Comparison of ENCODE assay signal across 8 mouse cellular contexts in genomic region chr1:195091699-195092219, GRCm38 (mm10). TPM values are rescaled to one million over a fixed set of nuclear protein-coding genes. Genes with fewer than 3 reads are reported as not detected.
DNase-seq lines count a peak whose midpoint lies in the region; ATAC-seq lines count a peak whose summit lies in the region.

No protein-coding gene starts in this region.

- peak overlapping the region; percentile 74 for H3K4me2 ChIP-seq in heart, embryonic 14.5 days (ENCODE audit: low read length)
- H3K4me2 ChIP-seq in hindbrain, embryonic 14.5 days (replicated peaks) = peak overlapping the region; percentile 53
- H3K4me2 ChIP-seq in midbrain, embryonic 11.5 days = peak overlapping the region; percentile 61

- H3K9me3 ChIP-seq in heart, embryonic 14.5 days (ENCODE audit: control insufficient read depth, low read length) = no peaks in the 10 kb centered on the region
- H3K9me3 ChIP-seq in hindbrain, embryonic 14.5 days (ENCODE audit: control insufficient read depth, low read length) = no peaks in the 10 kb centered on the region
- no peaks in the 10 kb centered on the region for H3K9me3 ChIP-seq in midbrain, embryonic 11.5 days (ENCODE audit: control insufficient read depth, low read length)

- intact Hi-C loops in left cerebral cortex, postnatal 4 days (cut with DNase I) = no loop called here

- H3K4me1 ChIP-seq in heart, embryonic 14.5 days (ENCODE audit: control insufficient read depth in 2 of 2, insufficient read depth in 2 of 2, low read length in 2 of 2) = no peaks in the 10 kb centered on the region
- H3K4me1 ChIP-seq in brown adipose tissue, adult 24 weeks (ENCODE audit: control insufficient read depth, insufficient read depth, insufficient read length, low read length) = no peaks in the 10 kb centered on the region; the same call in 1 of the 2 replicates
- 0 out of 2 replicates have a peak, but pooled peaks cover 7% of the 10 kb centered on the region for H3K4me1 ChIP-seq in hindbrain, embryonic 14.5 days (replicated peaks; ENCODE audit: control insufficient read depth, insufficient read depth, low read length)
- H3K4me1 ChIP-seq in midbrain, embryonic 11.5 days (ENCODE audit: control insufficient read depth, insufficient read depth, low read length) = peaks cover 7% of the 10 kb centered on the region

- H3K9ac ChIP-seq in heart, embryonic 14.5 days (ENCODE audit: low read length) = peak overlapping the region; percentile 75
- 0 out of 2 replicates have a peak overlapping the region, but pooled peaks have one; percentile 36 for H3K9ac ChIP-seq in hindbrain, embryonic 14.5 days
- peak overlapping the region; percentile 46 for H3K9ac ChIP-seq in midbrain, embryonic 11.5 days (ENCODE audit: low read length)

- ATAC-seq in heart, embryonic 14.5 days (ENCODE audit: insufficient number of reproducible peaks, insufficient read depth, low FRiP score, low read depth) = peak; percentile 57
- ATAC-seq in hindbrain, embryonic 14.5 days (ENCODE audit: low FRiP score) = peak; percentile 79
- ATAC-seq in midbrain, embryonic 11.5 days (ENCODE audit: low FRiP score) = peak; percentile 75

- WGBS in heart, embryonic 14.5 days = 13% methylated on average over 11 of the region's 11 CpGs
- WGBS in hindbrain, embryonic 14.5 days = 23% methylated on average over 11 of the region's 11 CpGs
- WGBS in midbrain, embryonic 11.5 days = 19% methylated on average over 11 of the region's 11 CpGs

- no peaks in the 10 kb centered on the region for H3K27me3 ChIP-seq in heart, embryonic 14.5 days (ENCODE audit: control insufficient read depth, insufficient read depth, low read length)
- H3K27me3 ChIP-seq in hindbrain, embryonic 14.5 days (ENCODE audit: control insufficient read depth, insufficient read depth, low read length) = no peaks in the 10 kb centered on the region
- no peaks in the 10 kb centered on the region for H3K27me3 ChIP-seq in midbrain, embryonic 11.5 days (ENCODE audit: control insufficient read depth, insufficient read depth, low read length)

- peak overlapping the region; percentile 51 to 56; a peak in 3 of 4 replicates for H3K27ac ChIP-seq in heart, embryonic 14.5 days (replicated peaks in 1 of 2; ENCODE audit: control insufficient read depth in 1 of 2, insufficient read depth in 1 of 2, low read depth in 2 of 2, low read length in 2 of 2)
- peak overlapping the region; percentile 51 for H3K27ac ChIP-seq in brown adipose tissue, adult 24 weeks (replicated peaks; ENCODE audit: low read depth, low read length)
- H3K27ac ChIP-seq in hindbrain, embryonic 14.5 days = no peak overlapping the region
- H3K27ac ChIP-seq in midbrain, embryonic 11.5 days (ENCODE audit: low read depth, low read length) = no peak overlapping the region

- H3K4me3 ChIP-seq in heart, embryonic 14.5 days (ENCODE audit: control insufficient read depth in 1 of 2, insufficient read depth in 1 of 2, low read depth in 1 of 2, low read length in 2 of 2) = peak overlapping the region; percentile 53 to 58
- H3K4me3 ChIP-seq in brown adipose tissue, adult 24 weeks (ENCODE audit: insufficient read depth, low read depth, low read length) = peak overlapping the region; percentile 56
- peak overlapping the region; percentile 25 for H3K4me3 ChIP-seq in hindbrain, embryonic 14.5 days (replicated peaks; ENCODE audit: low read length)
- peak overlapping the region; percentile 28 for H3K4me3 ChIP-seq in midbrain, embryonic 11.5 days (ENCODE audit: low read depth, low read length)

- peaks cover 7% of the 10 kb centered on the region; the same call in 1 of the 2 replicates for H3K36me3 ChIP-seq in heart, embryonic 14.5 days (ENCODE audit: control insufficient read depth, insufficient read depth, low read length)
- H3K36me3 ChIP-seq in hindbrain, embryonic 14.5 days (replicated peaks; ENCODE audit: control insufficient read depth, insufficient read depth) = peaks cover 3% of the 10 kb centered on the region; the same call in 1 of the 2 replicates
- H3K36me3 ChIP-seq in midbrain, embryonic 11.5 days (ENCODE audit: control insufficient read depth, insufficient read depth, low read length) = no peaks in the 10 kb centered on the region

- DNase-seq in heart, adult 18-20 months = no peak
- no peak for DNase-seq in hindbrain, embryonic 14.5 days (ENCODE audit: low spot score)
- peak; percentile 87 for DNase-seq in midbrain, embryonic 11.5 days (ENCODE audit: low spot score, missing footprints)
- DNase-seq in right cerebral cortex, postnatal 4 days = no peak
- DNase-seq in ovary, postnatal 14 days (ENCODE audit: low spot score) = no peak
- no peak for DNase-seq in left cerebral cortex, postnatal 4 days

RNA-seq across cellular contexts. Expression of gene Cd46, which starts 0.3 kb away (rescaled TPM):
- polyA plus RNA-seq in heart, embryonic 14.5 days (2014; fragmentation: Nextera tagmentation; extraction: Ambion mirVana) = 0.53 and 0.54 TPM in 2 replicates
- total RNA-seq in heart, adult 18-20 months (2021) = under 1 TPM; 0.57 to 0.65 TPM
- 0.67 and 1.1 TPM in 2 replicates for polyA plus RNA-seq in brown adipose tissue, adult 24 weeks (2012; ENCODE audit: insufficient read depth, insufficient read length, missing spikeins)
- 0.99 and 1.7 TPM in 2 replicates for polyA plus RNA-seq in hindbrain, embryonic 14.5 days (2014; fragmentation: Nextera tagmentation; extraction: Ambion mirVana)
- polyA plus RNA-seq in midbrain, embryonic 11.5 days (2014; fragmentation: Nextera tagmentation; extraction: Ambion mirVana) = 0.91 and 1.00 TPM in 2 replicates
- 1 to 10 TPM; 6.7 to 9.0 TPM for total RNA-seq in left cerebral cortex, postnatal 4 days (2021)

RNA-seq across cellular contexts. Expression of gene Cr1l, which starts 39.6 kb away (rescaled TPM):
- polyA plus RNA-seq in heart, embryonic 14.5 days (2014; fragmentation: Nextera tagmentation; extraction: Ambion mirVana) = 54.9 and 67.3 TPM in 2 replicates
- total RNA-seq in heart, adult 18-20 months (2021) = 10 to 100 TPM; 63.6 to 73.5 TPM
- 73.3 and 90.1 TPM in 2 replicates for polyA plus RNA-seq in brown adipose tissue, adult 24 weeks (2012; ENCODE audit: insufficient read depth, insufficient read length, missing spikeins)
- 33.0 and 40.4 TPM in 2 replicates for polyA plus RNA-seq in hindbrain, embryonic 14.5 days (2014; fragmentation: Nextera tagmentation; extraction: Ambion mirVana)
- 39.9 and 49.8 TPM in 2 replicates for polyA plus RNA-seq in midbrain, embryonic 11.5 days (2014; fragmentation: Nextera tagmentation; extraction: Ambion mirVana)
- total RNA-seq in left cerebral cortex, postnatal 4 days (2021) = 10 to 100 TPM; 43.3 to 50.4 TPM

Comparison
In these comparisons a context has a peak if more than half of its experiments do, and no peak if none do; other contexts are left out.
1. H3K27ac ChIP-seq: peak in heart, embryonic 14.5 days (2 of 2) and brown adipose tissue, adult 24 weeks (single experiment); none in hindbrain, embryonic 14.5 days (single experiment) and midbrain, embryonic 11.5 days (single experiment).
2. Peak in every context shown above with its lines, with median percentiles within 50 percentile points of each other: ATAC-seq, H3K4me2 ChIP-seq, H3K4me3 ChIP-seq and H3K9ac ChIP-seq.